Mouse (Mus musculus) brain, embryonic 14.5 days (tissue): ENCODE measurements at regions not wholly inside any gene's neighbourhood (a gene's known extent, or its start where the extent isn't known, plus 50 kb on each side); places are given as distances from the start of the nearest gene placed in this dataset.

Experiments
- DNase-seq: peaks from one replicate; pipeline ENCODE4 v3.0.0-alpha.2; 2011; ENCODE audit warnings: low read depth
- CTCF ChIP-seq: fragments of 200-500 bp; IDR thresholded peaks from 2 replicates; pipeline ENCODE4 v1.5.1; 2012; ENCODE audit warnings: inconsistent platforms, mild to moderate bottlenecking, moderate library complexity, borderline replicate concordance; ENCODE audit not compliant: insufficient read depth, insufficient read length; ENCODE audit errors: extremely low read depth
- POLR2A ChIP-seq: fragments of 200-500 bp; IDR thresholded peaks from 2 replicates; pipeline ENCODE4 v1.6.1; 2012; ENCODE audit warnings: mild to moderate bottlenecking, inconsistent platforms, borderline replicate concordance; ENCODE audit not compliant: poor library complexity, insufficient read depth, insufficient read length, severe bottlenecking; ENCODE audit errors: extremely low read depth

GRCm38 (mm10) chr5:133025121-133025520 lies 482.0 kb upstream of the Auts2 start:
- DNase-seq, result no peak
- no peak for TF ChIP-seq CTCF
- no peak for TF ChIP-seq POLR2A

GRCm38 (mm10) chr5:133020821-133021220 lies 477.7 kb upstream of the Auts2 start:
- DNase-seq, result no peak
- TF ChIP-seq CTCF, result no peak
- TF ChIP-seq POLR2A, result no peak

GRCm38 (mm10) chr5:133020116-133020515 lies 477.0 kb upstream of the Auts2 start:
- peak; percentile 37 for DNase-seq
- TF ChIP-seq CTCF, result peak; percentile 12; the same call in 1 of the 2 replicates
- no peak for TF ChIP-seq POLR2A

GRCm38 (mm10) chr5:133010624-133011575 lies 467.8 kb upstream of the Auts2 start:
- peak; percentile 84 for DNase-seq

DNA sequence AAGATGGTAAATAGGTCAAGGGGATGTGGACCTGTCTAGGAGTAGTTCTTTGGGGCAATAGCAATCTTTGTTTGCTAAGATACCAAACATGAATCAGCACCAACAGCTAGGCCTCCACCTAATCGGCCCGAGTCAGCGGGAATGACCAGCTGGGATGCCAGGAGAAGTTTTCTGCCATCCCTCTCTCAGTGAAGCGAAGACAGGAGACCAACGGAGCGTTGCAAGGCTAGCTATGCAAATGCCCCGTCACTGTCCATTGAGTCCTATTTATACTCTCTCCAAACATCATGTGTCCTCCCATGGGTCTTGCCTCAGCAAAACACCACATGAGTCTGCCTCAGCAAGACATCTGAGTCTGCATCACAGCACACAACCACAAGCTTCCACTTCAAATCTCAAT lies 439.7 kb upstream of the Auts2 start:
- DNase-seq, result no peak
- no peak for TF ChIP-seq CTCF
- no peak for TF ChIP-seq POLR2A

More at GRCm38 (mm10) chr5:133010624-133011575, 467.8 kb upstream of the Auts2 start:
- TF ChIP-seq POLR2A (no peak), CTCF (no peak)

DNA sequence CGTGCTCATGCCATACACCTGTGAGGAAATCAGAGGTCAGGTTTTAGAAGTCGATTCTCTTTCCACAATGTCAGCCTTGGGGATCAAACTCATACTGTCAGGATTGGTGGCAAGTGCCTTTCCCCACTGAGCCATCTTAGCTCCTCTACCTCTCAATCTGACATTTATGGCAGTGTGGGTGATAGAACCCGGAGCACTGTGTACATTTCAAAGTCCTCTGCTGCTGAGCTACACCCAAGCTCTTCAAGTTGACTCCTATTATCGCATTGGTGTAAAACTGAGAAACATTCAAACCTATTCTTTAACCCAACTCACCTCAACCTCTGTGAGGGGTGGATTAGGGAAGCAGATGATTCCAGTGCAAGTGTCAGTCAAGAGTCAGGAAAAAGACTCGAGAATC lies 435.9 kb upstream of the Auts2 start:
- DNase-seq, result no peak
- no peak for TF ChIP-seq POLR2A
- no peak for TF ChIP-seq CTCF

GRCm38 (mm10) chr5:132975303-132975932 lies 432.3 kb upstream of the Auts2 start:
- no peak for DNase-seq
- TF ChIP-seq CTCF (no peak), POLR2A (no peak)

DNA sequence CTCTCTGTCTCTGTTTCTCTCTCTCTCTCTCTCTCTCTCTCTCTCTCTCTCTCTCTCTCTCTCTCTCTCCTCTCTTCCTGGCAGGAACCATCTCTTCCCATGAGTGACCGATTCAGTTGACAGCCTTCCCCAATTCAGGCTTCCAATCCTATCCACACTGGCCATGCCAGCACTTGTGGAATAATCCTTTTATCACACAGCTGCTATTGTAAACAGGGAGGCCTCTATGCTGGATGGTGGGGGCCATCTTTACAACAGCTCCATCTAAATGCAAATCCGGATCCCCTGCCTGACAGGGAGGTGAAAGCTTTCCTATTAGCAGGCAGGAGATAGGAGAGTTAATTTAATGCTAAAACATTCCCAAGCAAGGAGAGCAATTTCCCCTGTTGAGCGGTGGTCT lies 431.7 kb upstream of the Auts2 start:
- peak; percentile 89 for DNase-seq
- TF ChIP-seq POLR2A (no peak), CTCF (no peak)

- peak; percentile 78 for DNase-seq
- TF ChIP-seq POLR2A (no peak), CTCF (no peak)
Observed at GRCm38 (mm10) chr5:132971046-132971445, 427.9 kb upstream of the Auts2 start.

- TF ChIP-seq CTCF (no peak), POLR2A (no peak)
- DNase-seq, result peak; percentile 45
Observed at GRCm38 (mm10) chr5:132969376-132969775, 426.2 kb upstream of the Auts2 start.

DNA sequence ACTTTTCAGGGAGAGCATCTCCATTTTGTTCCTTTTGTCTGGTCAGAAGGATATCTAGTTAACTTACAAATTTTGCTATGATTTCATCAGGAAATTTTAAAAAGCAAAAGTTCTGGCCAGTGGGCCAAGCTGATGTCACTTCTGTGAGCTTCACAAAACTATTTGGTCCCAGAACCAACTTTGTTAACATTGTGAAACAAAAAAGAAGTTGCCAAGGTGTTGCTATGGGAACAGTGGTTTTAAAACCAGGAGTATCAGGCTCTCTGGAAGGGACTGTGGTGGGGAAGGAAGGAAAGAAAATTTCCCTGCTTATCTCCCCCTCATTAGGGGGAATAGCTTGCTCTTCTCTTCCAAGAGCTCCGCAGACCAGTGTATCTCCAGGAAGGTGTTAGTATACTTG lies 416.8 kb upstream of the Auts2 start:
- DNase-seq, result no peak

More for the DNA sequence above, 416.8 kb upstream of the Auts2 start:
- TF ChIP-seq POLR2A (no peak), CTCF (no peak)
